Mouse (Mus musculus) liver, postnatal 0 days (tissue): ENCODE measurements at regions not wholly inside any gene's neighbourhood (a gene's known extent, or its start where the extent isn't known, plus 50 kb on each side); places are given as distances from the start of the nearest gene placed in this dataset.

Source experiments
- CTCF ChIP-seq: sonication (generic); IDR thresholded peaks from 2 replicates; pipeline ENCODE4 v1.5.1; 2016; ENCODE audit warnings: antibody characterized with exemption, low read depth
- EP300 ChIP-seq: IDR thresholded peaks from 2 replicates; pipeline ENCODE4 v1.6.1; 2016; ENCODE audit warnings: antibody characterized with exemption, low read depth, mild to moderate bottlenecking

GRCm38 (mm10) chr8:6527171-6527570 is 1422.0 kb upstream of the Slc10a2 start:
- TF ChIP-seq CTCF (no peak), EP300 (no peak)
